Mouse (Mus musculus) forebrain, embryonic 14.5 days (tissue): ENCODE results near the gene Cdyl. TPM values are rescaled to one million over a fixed set of nuclear protein-coding genes. Genes with fewer than 3 reads are reported as not detected.

Source experiments
- ATAC-seq: fragments of 200-750 bp; cut with Nextera tagmentation; 2 replicates; pipeline ENCODE4 v1.8.0; 2017; ENCODE audit warnings: mild to moderate bottlenecking, moderate library complexity
- DNase-seq: peaks from one replicate; pipeline ENCODE4 v3.0.0-alpha.2; 2015; ENCODE audit warnings: low spot score
- H3K27ac ChIP-seq: fragments of 300-500 bp; sonication (generic); 2 replicates; pipeline ENCODE4 v1.5.1; 2014; ENCODE audit warnings: low read depth, mild to moderate bottlenecking, control low read depth, low read length, moderate library complexity
- H3K27me3 ChIP-seq: fragments of 300-500 bp; sonication (generic); replicated peaks from 2 replicates; pipeline ENCODE4 v1.6.1; 2014; ENCODE audit warnings: low read length, control low read depth, mixed read lengths; ENCODE audit not compliant: control insufficient read depth, insufficient read depth
- H3K36me3 ChIP-seq: fragments of 300-500 bp; sonication (generic); 2 replicates; pipeline ENCODE4 v1.6.1; 2014; ENCODE audit warnings: low read length, control low read depth; ENCODE audit not compliant: control insufficient read depth, insufficient read depth
- H3K4me1 ChIP-seq: fragments of 300-500 bp; sonication (generic); 2 replicates; pipeline ENCODE4 v1.6.1; 2014; ENCODE audit warnings: antibody characterized with exemption, low read length, control low read depth; ENCODE audit not compliant: control insufficient read depth, insufficient read depth
- H3K4me2 ChIP-seq: fragments of 300-500 bp; sonication (generic); 2 replicates; pipeline ENCODE4 v1.6.1; 2014; ENCODE audit warnings: mild to moderate bottlenecking, control low read depth, low read length
- H3K4me3 ChIP-seq: fragments of 300-500 bp; sonication (generic); 2 replicates; pipeline ENCODE4 v1.5.1; 2014; ENCODE audit warnings: low read depth, low read length, control low read depth
- H3K9ac ChIP-seq: fragments of 300-500 bp; sonication (generic); 2 replicates; pipeline ENCODE4 v1.6.1; 2014; ENCODE audit warnings: mild to moderate bottlenecking, low read length, control low read depth, moderate library complexity
- H3K9me3 ChIP-seq: fragments of 300-500 bp; sonication (generic); replicated peaks from 2 replicates; pipeline ENCODE4 v1.6.1; 2016; ENCODE audit warnings: low read length, control low read depth, mixed read lengths; ENCODE audit not compliant: control insufficient read depth
- WGBS: fragments of 180-500 bp; shearing (Covaris S2); extraction: QIAGEN DNeasy Blood & Tissue Kit; methylation state at CpG from one replicate; pipeline ENCODE4 v1.1.7; 2014; 5-methylcytosine and 5-hydroxymethylcytosine counted together
- polyA plus RNA-seq: library from polyadenylated mRNA; unstranded; fragments of >200 nt; fragmentation: Nextera tagmentation; extraction: Ambion mirVana; gene quantifications from 2 replicates; pipeline ENCODE4 v1.2.1, GENCODE M21; 2014

The Cdyl gene
- polyA plus RNA-seq, 1 experiment from 2014 or later = 4.5 TPM

- ATAC-seq (no peak), DNase-seq (no peak)
- Histone ChIP-seq H3K36me3 (no peaks in the 10 kb centered on the region), H3K27me3 (no peaks in the 10 kb centered on the region), H3K4me3 (no peak overlapping the region), H3K4me2 (no peak overlapping the region), H3K9me3 (no peaks in the 10 kb centered on the region), H3K9ac (no peak overlapping the region), H3K4me1 (0 out of 2 replicates have a peak, but pooled peaks cover 2% of the 10 kb centered on the region), H3K27ac (no peak overlapping the region)
- WGBS = 69% methylated on average over 2 of the region's 2 CpGs
Observed at GRCm38 (mm10) chr13:35795887-35796286, 136.3 kb downstream of the Cdyl start.

DNA sequence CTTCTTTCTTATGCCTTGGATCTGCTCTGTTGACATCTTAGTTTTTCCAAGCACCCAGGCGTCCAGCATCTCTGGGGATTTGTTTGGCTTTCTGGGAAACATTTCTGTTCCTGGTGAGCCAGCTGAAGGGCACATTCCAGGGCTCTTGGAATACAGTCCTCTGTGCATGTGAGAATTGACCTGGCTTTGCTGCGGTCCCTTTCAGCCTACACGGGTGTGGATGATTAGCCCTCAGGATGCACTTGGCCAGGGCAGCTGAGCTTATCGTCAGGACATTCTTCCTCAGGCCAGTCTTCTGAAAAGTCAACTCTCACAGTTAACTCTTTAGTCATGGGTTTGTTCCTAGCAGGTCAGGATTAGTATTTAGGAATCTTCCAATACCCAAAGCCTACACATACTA, 136.7 kb downstream of the Cdyl start:
- DNase-seq = no peak
- no peak for ATAC-seq
- Histone ChIP-seq H3K4me3 (no peak overlapping the region), H3K9ac (no peak overlapping the region), H3K36me3 (no peaks in the 10 kb centered on the region), H3K4me1 (0 out of 2 replicates have a peak, but pooled peaks cover 2% of the 10 kb centered on the region), H3K9me3 (no peaks in the 10 kb centered on the region), H3K4me2 (no peak overlapping the region), H3K27me3 (no peaks in the 10 kb centered on the region), H3K27ac (no peak overlapping the region)
- 75% methylated on average over 4 of the region's 4 CpGs for WGBS

GRCm38 (mm10) chr13:35797811-35798522, 138.3 kb downstream of the Cdyl start:
- H3K9me3 ChIP-seq = no peaks in the 10 kb centered on the region
- H3K9ac ChIP-seq = no peak overlapping the region
- no peak overlapping the region for H3K4me2 ChIP-seq
- H3K27me3 ChIP-seq = no peaks in the 10 kb centered on the region
- no peak for ATAC-seq
- 88% methylated on average over 13 of the region's 13 CpGs for WGBS
- H3K4me1 ChIP-seq = 0 out of 2 replicates have a peak, but pooled peaks cover 2% of the 10 kb centered on the region
- H3K36me3 ChIP-seq = no peaks in the 10 kb centered on the region
- H3K4me3 ChIP-seq = no peak overlapping the region
- H3K27ac ChIP-seq = no peak overlapping the region
- no peak for DNase-seq

- ATAC-seq (no peak), DNase-seq (peak; percentile 52)
- H3K36me3 ChIP-seq = no peaks in the 10 kb centered on the region
- H3K9me3 ChIP-seq = no peaks in the 10 kb centered on the region
- WGBS = 75% methylated on average over 9 of the region's 9 CpGs
- 0 out of 2 replicates have a peak, but pooled peaks cover 2% of the 10 kb centered on the region for H3K4me1 ChIP-seq
- no peaks in the 10 kb centered on the region for H3K27me3 ChIP-seq
- no peak overlapping the region for H3K9ac ChIP-seq
- no peak overlapping the region for H3K4me3 ChIP-seq
- no peak overlapping the region for H3K4me2 ChIP-seq
- no peak overlapping the region for H3K27ac ChIP-seq
Observed at GRCm38 (mm10) chr13:35798645-35799044, 139.0 kb downstream of the Cdyl start.

- Histone ChIP-seq H3K36me3 (no peaks in the 10 kb centered on the region), H3K4me3 (no peak overlapping the region), H3K4me1 (0 out of 2 replicates have a peak, but pooled peaks cover 2% of the 10 kb centered on the region), H3K9ac (no peak overlapping the region), H3K9me3 (no peaks in the 10 kb centered on the region), H3K4me2 (no peak overlapping the region), H3K27ac (no peak overlapping the region), H3K27me3 (no peaks in the 10 kb centered on the region)
- DNase-seq = no peak
- 89% methylated on average over 7 of the region's 7 CpGs for WGBS
- no peak for ATAC-seq
Observed at GRCm38 (mm10) chr13:35800270-35800669, 140.6 kb downstream of the Cdyl start.

DNA sequence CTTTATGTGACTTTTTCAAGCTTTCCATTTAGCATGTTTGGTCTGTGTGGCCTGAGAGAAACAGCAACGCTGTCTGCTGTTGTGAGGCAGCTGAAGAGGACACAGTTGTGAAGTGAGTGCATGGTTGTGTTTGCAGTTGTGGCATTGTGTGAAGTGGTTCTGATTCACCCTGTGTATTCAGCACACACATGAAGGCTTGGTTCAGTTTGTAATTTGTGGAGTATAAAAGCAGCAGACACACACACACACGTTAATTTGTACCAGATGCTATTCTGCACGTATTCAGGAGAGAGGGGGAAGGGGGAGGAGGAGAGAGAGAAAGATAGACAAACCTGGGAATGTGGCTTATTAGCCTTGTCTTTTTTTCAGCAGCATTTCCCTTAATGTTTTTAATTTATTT, 146.1 kb downstream of the Cdyl start:
- no peak overlapping the region for H3K4me3 ChIP-seq
- H3K4me1 ChIP-seq = peaks cover 12% of the 10 kb centered on the region
- H3K9ac ChIP-seq = no peak overlapping the region
- 58% methylated on average over 3 of the region's 3 CpGs for WGBS
- H3K27ac ChIP-seq = no peak overlapping the region
- no peak for DNase-seq
- no peak overlapping the region for H3K4me2 ChIP-seq
- no peak for ATAC-seq
- H3K9me3 ChIP-seq = no peaks in the 10 kb centered on the region
- H3K36me3 ChIP-seq = no peaks in the 10 kb centered on the region
- no peaks in the 10 kb centered on the region for H3K27me3 ChIP-seq

DNA sequence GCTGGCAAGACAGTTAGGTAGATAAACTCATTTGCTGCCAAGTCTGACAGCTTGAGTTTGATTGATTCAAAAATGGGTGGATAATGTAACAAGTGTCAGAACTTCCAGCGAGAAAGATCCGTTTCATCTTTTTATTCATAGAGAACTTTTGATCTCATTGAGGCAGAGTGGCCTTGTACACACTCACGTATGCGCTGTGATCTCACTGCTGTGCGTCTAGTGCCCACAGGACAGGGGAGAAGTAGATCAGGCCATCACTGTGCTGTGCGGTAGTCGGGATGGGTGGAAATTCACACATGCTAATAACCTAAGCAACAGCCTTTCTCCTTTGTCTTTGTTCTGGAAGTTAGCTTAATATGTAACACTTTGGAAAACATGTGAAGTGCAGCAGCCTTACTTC, 146.5 kb downstream of the Cdyl start:
- Histone ChIP-seq H3K36me3 (no peaks in the 10 kb centered on the region), H3K27ac (no peak overlapping the region), H3K27me3 (no peaks in the 10 kb centered on the region), H3K4me1 (peaks cover 12% of the 10 kb centered on the region), H3K4me2 (no peak overlapping the region), H3K9me3 (no peaks in the 10 kb centered on the region), H3K9ac (no peak overlapping the region), H3K4me3 (no peak overlapping the region)
- DNase-seq = peak; percentile 34
- peak; percentile 69; the same call in 1 of the 2 replicates for ATAC-seq
- WGBS = 72% methylated on average over 7 of the region's 7 CpGs

- H3K27me3 ChIP-seq = no peaks in the 10 kb centered on the region
- DNase-seq (no peak), ATAC-seq (no peak)
- peaks cover 18% of the 10 kb centered on the region for H3K4me1 ChIP-seq
- no peak overlapping the region for H3K4me2 ChIP-seq
- no peaks in the 10 kb centered on the region for H3K36me3 ChIP-seq
- no peak overlapping the region for H3K4me3 ChIP-seq
- H3K9me3 ChIP-seq = no peaks in the 10 kb centered on the region
- H3K9ac ChIP-seq = no peak overlapping the region
- WGBS = 94% methylated on average over 7 of the region's 7 CpGs
- H3K27ac ChIP-seq = no peak overlapping the region
Observed at GRCm38 (mm10) chr13:35807016-35807415, 147.4 kb downstream of the Cdyl start.

GRCm38 (mm10) chr13:35807525-35807924, 147.9 kb downstream of the Cdyl start:
- no peaks in the 10 kb centered on the region for H3K9me3 ChIP-seq
- 99% methylated on average over 4 of the region's 4 CpGs for WGBS
- H3K27ac ChIP-seq = no peak overlapping the region

More at GRCm38 (mm10) chr13:35807525-35807924, 147.9 kb downstream of the Cdyl start:
- no peak overlapping the region for H3K4me3 ChIP-seq
- H3K27me3 ChIP-seq = no peaks in the 10 kb centered on the region
- H3K9ac ChIP-seq = no peak overlapping the region
- ATAC-seq = no peak
- H3K4me1 ChIP-seq = peaks cover 18% of the 10 kb centered on the region
- no peak overlapping the region for H3K4me2 ChIP-seq
- DNase-seq = no peak
- H3K36me3 ChIP-seq = no peaks in the 10 kb centered on the region
